In genomic region chr12:53342741-53343140, GRCm38 (mm10) we compare ENCODE assay signal across 17 mouse cellular contexts.
DNase-seq lines count a peak whose midpoint lies in the region; ATAC-seq and TF ChIP-seq lines count a peak whose summit lies in the region.
"Had no signal": no experiment of that assay in that cellular context is flagged by ENCODE, and none has a peak within 500 bp of the region (broad histone marks: within the 10 kb centered on the region; RNA-seq: fewer than 3 reads in every experiment).

No protein-coding gene starts in this region.

- H3K4me3 ChIP-seq in embryonic facial prominence, embryonic 14.5 days (ENCODE audit: low read depth, low read length), result no peak overlapping the region
- H3K4me3 ChIP-seq in embryonic facial prominence, embryonic 10.5 days, result no peak overlapping the region
- H3K4me3 ChIP-seq: heart, embryonic 10.5 days; hindbrain, embryonic 10.5 days; midbrain, embryonic 12.5 days had no signal

- peak; percentile 55 for DNase-seq in embryonic facial prominence, embryonic 14.5 days (ENCODE audit: low spot score)
- DNase-seq in embryonic facial prominence, embryonic 10.5 days (ENCODE audit: low spot score), result no peak
- DNase-seq in layer of hippocampus, adult 11-12 months (ENCODE audit: low spot score), result peak; percentile 6
- no peak for DNase-seq in layer of hippocampus, postnatal 25 days (ENCODE audit: extremely low spot score in 1 of 2, low spot score in 1 of 2)
- DNase-seq in Patski (ENCODE audit: low read depth, low spot score), result no peak
- peak; percentile 69 for DNase-seq in retina, postnatal 1 day
- no peak for DNase-seq in frontal cortex, postnatal 10 days (ENCODE audit: low spot score in 2 of 2)
- DNase-seq: cerebellum, adult 9-10 months; kidney, postnatal 4 days; right cerebral cortex, postnatal 25 days; spleen, adult 18-20 months had no signal

- H3K9me3 ChIP-seq in embryonic facial prominence, embryonic 14.5 days (ENCODE audit: control insufficient read depth, low read length), result no peaks in the 10 kb centered on the region
- H3K9me3 ChIP-seq in embryonic facial prominence, embryonic 10.5 days, result no peaks in the 10 kb centered on the region
- H3K9me3 ChIP-seq: heart, embryonic 10.5 days; hindbrain, embryonic 10.5 days; midbrain, embryonic 12.5 days had no signal

- H3K36me3 ChIP-seq in embryonic facial prominence, embryonic 14.5 days (ENCODE audit: control insufficient read depth, insufficient read depth, low read length), result no peaks in the 10 kb centered on the region
- H3K36me3 ChIP-seq in embryonic facial prominence, embryonic 10.5 days (replicated peaks), result no peaks in the 10 kb centered on the region
- H3K36me3 ChIP-seq: G1E; heart, embryonic 10.5 days; midbrain, embryonic 12.5 days had no signal

- in situ Hi-C loops in Patski (cut with MboI; ENCODE audit: low pct_unique_long_range_greater_than_20kb), result no loop called here

- no peak overlapping the region for H3K4me2 ChIP-seq in embryonic facial prominence, embryonic 14.5 days (ENCODE audit: low read depth, low read length)
- H3K4me2 ChIP-seq: midbrain, embryonic 12.5 days had no signal

- WGBS in embryonic facial prominence, embryonic 14.5 days, result 47% methylated on average over 9 of the region's 9 CpGs
- WGBS in embryonic facial prominence, embryonic 10.5 days, result 72% methylated on average over 9 of the region's 9 CpGs

- POLR2A ChIA-PET in Patski (lab: Charles Lee), result no interaction called here

- H3K27me3 ChIP-seq in embryonic facial prominence, embryonic 14.5 days (replicated peaks; ENCODE audit: control insufficient read depth, insufficient read depth, low read length), result no peaks in the 10 kb centered on the region
- no peaks in the 10 kb centered on the region for H3K27me3 ChIP-seq in embryonic facial prominence, embryonic 10.5 days (replicated peaks; ENCODE audit: low read depth, poor library complexity, severe bottlenecking)
- H3K27me3 ChIP-seq in Patski, result no peaks in the 10 kb centered on the region
- H3K27me3 ChIP-seq: midbrain, embryonic 12.5 days had no signal

- no peak overlapping the region for H3K9ac ChIP-seq in embryonic facial prominence, embryonic 14.5 days (ENCODE audit: low read depth, low read length)
- H3K9ac ChIP-seq: midbrain, embryonic 12.5 days had no signal

- CTCF ChIA-PET in Patski (lab: Charles Lee), result interaction anchor here (1.0 kb wide), 1 partner anchor 419 kb away, joined by 3 read pairs; no protein-coding TSS in a partner anchor

- TF ChIP-seq CTCF in Patski (IDR thresholded peaks at IDR 0.05), result peak; percentile 11

- H3K4me1 ChIP-seq in embryonic facial prominence, embryonic 14.5 days (ENCODE audit: control insufficient read depth, insufficient read depth, low read length), result 0 out of 2 replicates have a peak, but pooled peaks cover 4% of the 10 kb centered on the region
- peaks cover 9% of the 10 kb centered on the region for H3K4me1 ChIP-seq in embryonic facial prominence, embryonic 10.5 days

- no peak overlapping the region for H3K27ac ChIP-seq in embryonic facial prominence, embryonic 14.5 days (replicated peaks; ENCODE audit: low read depth, low read length)
- no peak overlapping the region for H3K27ac ChIP-seq in embryonic facial prominence, embryonic 10.5 days (replicated peaks)
- H3K27ac ChIP-seq: heart, embryonic 10.5 days; hindbrain, embryonic 10.5 days; midbrain, embryonic 12.5 days had no signal

- ATAC-seq in embryonic facial prominence, embryonic 14.5 days (ENCODE audit: low read depth), result no peak
- no peak for ATAC-seq in Patski
- ATAC-seq: intestine, postnatal 0 days; lung, postnatal 0 days had no signal

Comparison
In these comparisons a context has a peak if more than half of its experiments do, and no peak if none do; other contexts are left out.
1. DNase-seq: peak in embryonic facial prominence, embryonic 14.5 days (single experiment), layer of hippocampus, adult 11-12 months (single experiment) and retina, postnatal 1 day (single experiment); none in embryonic facial prominence, embryonic 10.5 days (single experiment), layer of hippocampus, postnatal 25 days (0 of 2), Patski (single experiment) and frontal cortex, postnatal 10 days (0 of 2).